Mouse (Mus musculus) midbrain, embryonic 14.5 days (tissue): ENCODE measurements at regions not wholly inside any gene's neighbourhood (a gene's known extent, or its start where the extent isn't known, plus 50 kb on each side); places are given as distances from the start of the nearest gene placed in this dataset.

Source experiments
- ATAC-seq: fragments of 200-750 bp; cut with Nextera tagmentation; 2 replicates; pipeline ENCODE4 v1.8.0; 2017; ENCODE audit warnings: moderate number of reproducible peaks, moderate library complexity; ENCODE audit not compliant: low FRiP score, low TSS enrichment
- DNase-seq: peaks from one replicate; pipeline ENCODE4 v3.0.0-alpha.2; 2015
- H3K27ac ChIP-seq: fragments of 300-500 bp; sonication (generic); replicated peaks from 2 replicates; pipeline ENCODE4 v1.5.1; 2014; ENCODE audit warnings: mild to moderate bottlenecking, low read depth, low read length, moderate library complexity
- H3K27me3 ChIP-seq: fragments of 300-500 bp; sonication (generic); 2 replicates; pipeline ENCODE4 v1.6.1; 2014; ENCODE audit warnings: low read length, control low read depth, mixed read lengths; ENCODE audit not compliant: control insufficient read depth, insufficient read depth
- H3K36me3 ChIP-seq: fragments of 300-500 bp; sonication (generic); 2 replicates; pipeline ENCODE4 v1.6.1; 2014; ENCODE audit warnings: low read length, control low read depth; ENCODE audit not compliant: control insufficient read depth, insufficient read depth
- H3K4me1 ChIP-seq: fragments of 300-500 bp; sonication (generic); 2 replicates; pipeline ENCODE4 v1.6.1; 2014; ENCODE audit warnings: mild to moderate bottlenecking, antibody characterized with exemption, low read length, control low read depth; ENCODE audit not compliant: control insufficient read depth, insufficient read depth
- H3K4me2 ChIP-seq: fragments of 300-500 bp; sonication (generic); 2 replicates; pipeline ENCODE4 v1.6.1; 2014; ENCODE audit warnings: mild to moderate bottlenecking, low read length, moderate library complexity
- H3K4me3 ChIP-seq: fragments of 300-500 bp; sonication (generic); replicated peaks from 2 replicates; pipeline ENCODE4 v1.5.1; 2014; ENCODE audit warnings: low read depth, low read length
- H3K9ac ChIP-seq: fragments of 300-500 bp; sonication (generic); replicated peaks from 2 replicates; pipeline ENCODE4 v1.6.1; 2014; ENCODE audit warnings: mild to moderate bottlenecking, low read length, moderate library complexity
- H3K9me3 ChIP-seq: fragments of 300-500 bp; sonication (generic); 2 replicates; pipeline ENCODE4 v1.6.1; 2016; ENCODE audit warnings: low read length, control low read depth, mixed read lengths; ENCODE audit not compliant: control insufficient read depth
- WGBS: fragments of 180-500 bp; shearing (Covaris S2); extraction: QIAGEN DNeasy Blood & Tissue Kit; methylation state at CpG from one replicate; pipeline ENCODE4 v1.1.7; 2014; 5-methylcytosine and 5-hydroxymethylcytosine counted together

DNA sequence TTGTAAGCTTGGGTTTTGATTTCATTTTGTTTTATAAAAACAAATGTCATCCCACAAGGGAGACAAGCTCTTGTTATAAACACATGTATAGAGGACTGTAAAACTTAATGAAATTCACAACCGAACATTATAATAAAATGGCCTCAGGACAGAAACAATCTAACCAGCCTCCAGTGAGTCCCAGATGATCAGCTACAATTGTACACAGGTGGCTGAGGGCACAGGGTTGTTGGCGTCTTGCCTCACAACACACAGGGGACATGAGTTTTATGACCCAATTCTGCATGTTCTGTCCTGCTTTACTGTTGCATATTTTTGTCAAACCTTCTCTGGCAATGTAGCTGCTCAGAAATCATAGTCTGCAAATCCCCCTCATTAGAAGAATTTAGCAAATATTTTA, 136.0 kb upstream of the Pdzrn3 start:
- ATAC-seq, result no peak
- DNase-seq, result peak; percentile 23
- no peaks in the 10 kb centered on the region for H3K9me3 ChIP-seq
- H3K4me2 ChIP-seq, result no peak overlapping the region
- no peaks in the 10 kb centered on the region for H3K27me3 ChIP-seq
- H3K27ac ChIP-seq, result no peak overlapping the region
- H3K9ac ChIP-seq, result no peak overlapping the region
- H3K4me1 ChIP-seq, result no peaks in the 10 kb centered on the region
- H3K4me3 ChIP-seq, result no peak overlapping the region
- 61% methylated on average over 2 of the region's 2 CpGs for WGBS
- no peaks in the 10 kb centered on the region for H3K36me3 ChIP-seq

DNA sequence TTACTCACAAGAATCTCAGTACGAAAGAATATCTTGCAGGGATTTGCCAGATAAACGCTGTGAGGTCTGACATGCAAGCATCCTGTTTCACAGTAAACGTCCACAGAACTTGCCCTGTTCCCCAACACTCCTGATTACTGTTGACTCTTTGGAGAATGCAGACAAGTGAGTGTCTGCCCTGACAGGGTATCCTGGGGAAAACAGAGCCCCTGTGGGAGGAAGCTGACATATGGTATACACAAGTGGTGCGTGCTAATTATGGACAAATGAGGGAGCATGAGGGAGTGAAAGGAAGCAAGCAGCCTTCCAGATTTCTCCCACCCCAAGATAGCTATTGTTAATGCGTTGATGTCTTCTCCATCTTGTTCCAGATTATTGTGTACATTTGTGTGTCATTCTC, 124.5 kb upstream of the Pdzrn3 start:
- Histone ChIP-seq H3K9ac (no peak overlapping the region), H3K4me2 (no peak overlapping the region), H3K27ac (no peak overlapping the region), H3K27me3 (no peaks in the 10 kb centered on the region), H3K4me1 (no peaks in the 10 kb centered on the region), H3K9me3 (no peaks in the 10 kb centered on the region), H3K4me3 (no peak overlapping the region), H3K36me3 (no peaks in the 10 kb centered on the region)
- DNase-seq (no peak), ATAC-seq (no peak)
- 58% methylated on average over 5 of the region's 5 CpGs for WGBS

DNA sequence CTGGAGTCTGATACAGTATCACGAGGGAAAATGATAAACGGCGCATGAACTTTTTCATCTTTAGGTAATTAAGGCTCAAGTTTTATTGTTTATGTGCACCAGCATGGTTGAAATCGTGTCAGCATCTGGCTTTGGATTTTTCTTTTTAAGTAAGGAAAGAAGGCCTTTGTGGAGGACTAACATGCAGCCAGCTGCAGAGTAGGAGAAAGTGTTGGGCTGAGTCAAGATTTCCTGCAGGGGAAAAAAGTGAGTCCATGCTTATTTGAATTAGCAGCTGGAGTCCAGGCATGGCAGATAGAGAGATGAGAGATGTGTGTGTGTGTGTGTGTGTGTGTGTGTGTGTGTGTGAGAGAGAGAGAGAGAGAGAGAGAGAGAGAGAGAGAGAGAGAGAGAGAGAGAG, 124.0 kb upstream of the Pdzrn3 start:
- ATAC-seq (no peak), DNase-seq (no peak)
- no peaks in the 10 kb centered on the region for H3K9me3 ChIP-seq
- H3K27me3 ChIP-seq, result no peaks in the 10 kb centered on the region
- WGBS, result 85% methylated on average over 4 of the region's 4 CpGs
- no peaks in the 10 kb centered on the region for H3K4me1 ChIP-seq
- no peak overlapping the region for H3K4me2 ChIP-seq
- no peaks in the 10 kb centered on the region for H3K36me3 ChIP-seq
- no peak overlapping the region for H3K27ac ChIP-seq
- no peak overlapping the region for H3K4me3 ChIP-seq
- H3K9ac ChIP-seq, result no peak overlapping the region

DNA sequence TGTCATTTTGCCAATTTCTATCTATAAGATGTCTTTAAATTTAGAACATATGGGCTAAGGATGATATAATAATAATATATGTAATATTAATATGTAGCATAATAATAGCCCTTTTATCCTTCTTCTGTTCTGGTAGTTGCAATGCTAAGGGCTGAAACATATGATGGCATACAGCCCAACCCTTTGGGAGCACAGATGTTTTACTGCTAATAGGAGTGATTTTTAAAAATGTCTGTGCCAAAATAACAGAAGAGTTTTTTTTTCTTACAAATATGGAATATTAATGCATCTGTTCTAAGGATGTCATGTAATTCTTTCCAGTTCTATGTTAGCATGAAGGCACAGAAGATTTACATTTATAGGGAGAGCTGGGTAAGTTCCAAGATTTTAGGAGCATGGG, 122.5 kb upstream of the Pdzrn3 start:
- Histone ChIP-seq H3K36me3 (no peaks in the 10 kb centered on the region), H3K4me2 (no peak overlapping the region), H3K9me3 (no peaks in the 10 kb centered on the region), H3K4me1 (no peaks in the 10 kb centered on the region), H3K9ac (no peak overlapping the region), H3K27me3 (no peaks in the 10 kb centered on the region), H3K4me3 (no peak overlapping the region), H3K27ac (no peak overlapping the region)
- no peak for ATAC-seq
- DNase-seq, result no peak

GRCm38 (mm10) chr6:101488466-101488865, 110.8 kb upstream of the Pdzrn3 start:
- 66% methylated on average over 2 of the region's 2 CpGs for whole genome bisulfite sequencing

DNA sequence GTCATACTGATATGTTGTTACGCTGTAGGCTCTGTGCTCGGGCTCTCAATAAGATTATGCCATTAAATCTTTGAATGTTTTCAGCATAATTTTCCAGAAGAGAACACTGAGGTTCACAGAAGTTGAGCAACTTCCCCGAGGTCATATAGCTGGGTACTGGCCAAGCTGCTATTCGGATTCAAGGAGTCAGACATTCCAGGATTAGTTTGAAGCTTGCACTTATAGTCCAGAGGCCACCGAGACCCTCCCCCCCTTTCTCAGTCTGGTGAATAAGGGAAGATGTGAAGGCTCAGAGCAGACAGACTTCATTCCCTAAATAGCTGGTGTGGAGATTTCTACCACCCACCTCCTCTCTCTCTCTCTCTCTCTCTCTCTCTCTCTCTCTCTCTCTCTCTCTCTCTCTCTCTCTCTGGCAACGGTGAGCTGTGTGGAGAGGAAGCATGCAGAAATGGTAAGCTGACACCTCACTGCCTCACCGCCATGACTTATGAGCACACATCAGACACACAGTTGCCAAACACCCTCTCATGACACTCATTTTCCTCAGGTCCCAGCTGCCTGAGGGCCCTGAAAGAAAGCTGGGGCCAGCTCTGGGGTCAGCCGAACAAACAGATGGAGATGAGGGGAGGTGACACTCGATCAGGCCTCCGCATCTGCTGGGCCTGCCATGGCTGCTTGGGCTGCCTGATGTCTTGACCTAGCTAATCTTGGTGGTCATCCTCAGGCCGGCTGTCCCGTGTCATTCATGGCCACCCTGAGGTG, 107.0 kb upstream of the Pdzrn3 start:
- no peaks in the 10 kb centered on the region for H3K36me3 ChIP-seq
- WGBS, result 65% methylated on average over 12 of the region's 12 CpGs
- H3K4me1 ChIP-seq, result no peaks in the 10 kb centered on the region
- no peak overlapping the region for H3K9ac ChIP-seq
- H3K4me2 ChIP-seq, result no peak overlapping the region
- no peaks in the 10 kb centered on the region for H3K9me3 ChIP-seq
- ATAC-seq, result no peak
- no peak overlapping the region for H3K4me3 ChIP-seq
- H3K27me3 ChIP-seq, result no peaks in the 10 kb centered on the region
- no peak for DNase-seq
- H3K27ac ChIP-seq, result no peak overlapping the region

More at GRCm38 (mm10) chr6:101488466-101488865, 110.8 kb upstream of the Pdzrn3 start:
- DNase-seq, result peak; percentile 25
- Histone ChIP-seq H3K36me3 (no peaks in the 10 kb centered on the region), H3K27me3 (no peaks in the 10 kb centered on the region), H3K27ac (no peak overlapping the region), H3K9me3 (no peaks in the 10 kb centered on the region), H3K4me3 (no peak overlapping the region), H3K4me1 (no peaks in the 10 kb centered on the region), H3K9ac (no peak overlapping the region), H3K4me2 (no peak overlapping the region)
- no peak for ATAC-seq

DNA sequence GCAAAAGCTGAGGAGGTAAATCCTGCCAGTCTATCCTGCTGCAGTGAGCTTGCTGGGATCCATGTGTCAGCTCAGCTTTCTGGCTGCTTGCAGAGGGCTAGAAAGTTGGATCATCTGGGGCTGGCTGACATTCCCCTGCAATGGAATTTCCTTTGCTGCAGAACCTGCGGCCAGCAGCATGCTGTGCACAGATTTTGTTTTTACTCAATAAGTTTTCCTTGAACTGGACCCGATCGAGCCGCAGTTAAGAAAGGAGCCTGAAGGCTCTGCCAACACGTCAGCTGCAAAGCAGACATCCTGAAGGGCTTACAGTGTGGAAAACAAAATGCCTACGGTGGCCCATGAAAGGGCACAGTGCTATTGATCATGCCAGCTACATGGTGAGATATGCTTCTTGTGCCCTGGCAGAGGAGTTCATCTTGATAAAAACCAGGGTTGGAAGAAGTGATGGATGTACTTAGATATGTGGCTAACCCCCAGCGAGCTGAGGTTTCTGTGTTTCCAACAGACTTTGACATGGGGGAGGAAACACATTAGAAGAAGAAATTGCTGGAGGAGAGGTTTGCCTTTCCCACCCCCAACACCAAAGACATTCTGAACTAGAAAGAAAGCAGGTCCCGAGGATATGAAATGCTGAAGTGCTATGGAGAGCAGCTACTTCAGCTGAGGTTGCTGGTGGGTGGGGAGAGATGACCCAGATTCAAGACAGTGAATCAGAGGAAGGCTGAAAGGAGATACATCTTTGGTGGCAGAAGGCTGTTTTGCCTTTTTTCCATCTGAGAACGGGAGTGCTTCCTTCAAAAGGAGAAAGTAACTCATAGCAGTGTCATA, 105.2 kb upstream of the Pdzrn3 start:
- DNase-seq (peak; percentile 14), ATAC-seq (no peak)
- Histone ChIP-seq H3K27ac (no peak overlapping the region), H3K9ac (no peak overlapping the region), H3K9me3 (no peaks in the 10 kb centered on the region), H3K36me3 (no peaks in the 10 kb centered on the region), H3K4me1 (no peaks in the 10 kb centered on the region), H3K4me2 (no peak overlapping the region), H3K27me3 (no peaks in the 10 kb centered on the region), H3K4me3 (no peak overlapping the region)
- WGBS, result 67% methylated on average over 9 of the region's 9 CpGs

DNA sequence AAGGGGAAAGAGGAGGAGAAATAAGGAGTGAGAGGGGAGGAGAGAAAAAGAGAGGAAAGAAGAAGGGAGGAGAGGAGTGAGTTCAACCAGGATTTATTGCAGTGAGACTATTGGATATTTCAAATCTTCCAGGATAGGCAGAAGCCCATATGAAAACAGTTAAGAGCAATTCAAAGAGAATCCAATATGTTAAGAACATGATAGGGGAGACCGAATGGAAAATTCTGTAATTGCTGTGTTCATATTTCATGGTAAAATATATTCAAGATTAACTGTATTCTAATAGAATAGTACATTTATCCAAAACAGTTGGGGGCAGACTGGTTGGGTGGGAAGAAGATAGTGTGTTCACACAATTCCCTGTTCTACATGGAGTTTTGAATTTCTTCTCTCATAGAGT, 96.3 kb upstream of the Pdzrn3 start:
- no peaks in the 10 kb centered on the region for H3K4me1 ChIP-seq
- H3K4me3 ChIP-seq, result no peak overlapping the region
- DNase-seq (no peak), ATAC-seq (no peak)
- no peak overlapping the region for H3K4me2 ChIP-seq
- no peaks in the 10 kb centered on the region for H3K36me3 ChIP-seq
- 86% methylated on average over 1 of the region's 1 CpGs for WGBS
- no peak overlapping the region for H3K9ac ChIP-seq
- no peaks in the 10 kb centered on the region for H3K27me3 ChIP-seq
- no peak overlapping the region for H3K27ac ChIP-seq
- no peaks in the 10 kb centered on the region for H3K9me3 ChIP-seq
